Mouse (Mus musculus): ENCODE measurements at regions not wholly inside any gene's neighbourhood (a gene's known extent, or its start where the extent isn't known, plus 50 kb on each side); places are given as distances from the start of the nearest gene placed in this dataset.
A peak's percentile ranks its signal among the peaks of the same experiment; 100 is the strongest.

DNA sequence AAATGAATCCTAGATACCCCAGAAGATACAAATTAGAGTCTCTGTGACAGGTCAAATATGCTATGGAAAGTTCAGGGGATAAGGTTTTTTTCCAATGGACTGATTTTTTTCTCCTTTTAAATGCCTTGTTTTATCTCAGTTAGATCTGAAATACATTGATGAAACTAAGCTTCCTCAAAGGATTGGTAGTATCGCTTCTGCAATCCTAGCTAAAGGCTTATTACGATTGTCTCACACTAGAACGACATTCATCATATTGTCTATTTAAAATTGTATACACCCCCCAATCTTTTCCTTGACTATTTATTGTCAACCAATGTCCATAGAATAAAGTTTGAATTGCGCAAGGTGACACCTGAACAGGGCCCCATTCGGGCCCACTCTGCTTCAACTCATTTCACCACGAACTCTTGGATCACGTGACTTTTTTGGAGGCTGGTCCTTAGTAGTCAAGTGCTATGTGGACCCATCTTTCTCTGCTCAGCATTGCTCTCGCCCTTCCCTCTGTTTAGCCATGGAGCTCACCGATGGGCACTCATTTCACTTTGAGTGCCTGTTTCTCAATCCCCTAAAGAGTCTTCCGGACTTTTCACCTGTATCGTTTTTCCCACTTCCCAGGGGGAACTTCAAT lies 85.6 kb upstream of the Ednrb start:
- no peak for DNase-seq

- peak; percentile 26 for DNase-seq
These were observed 85.0 kb upstream of the Ednrb start for GRCm38 (mm10) chr14:103929155-103929729.

GRCm38 (mm10) chr14:103920169-103920568 lies 76.0 kb upstream of the Ednrb start:
- DNase-seq: no peak

- DNase-seq: no peak
These were observed 75.2 kb upstream of the Ednrb start for GRCm38 (mm10) chr14:103919380-103919779.

- DNase-seq: no peak
These were observed 69.3 kb upstream of the Ednrb start for GRCm38 (mm10) chr14:103913453-103913852.

GRCm38 (mm10) chr14:103911707-103912106 lies 67.5 kb upstream of the Ednrb start:
- no peak for DNase-seq

- DNase-seq: no peak
These were observed 67.1 kb upstream of the Ednrb start for GRCm38 (mm10) chr14:103911280-103911679.

DNA sequence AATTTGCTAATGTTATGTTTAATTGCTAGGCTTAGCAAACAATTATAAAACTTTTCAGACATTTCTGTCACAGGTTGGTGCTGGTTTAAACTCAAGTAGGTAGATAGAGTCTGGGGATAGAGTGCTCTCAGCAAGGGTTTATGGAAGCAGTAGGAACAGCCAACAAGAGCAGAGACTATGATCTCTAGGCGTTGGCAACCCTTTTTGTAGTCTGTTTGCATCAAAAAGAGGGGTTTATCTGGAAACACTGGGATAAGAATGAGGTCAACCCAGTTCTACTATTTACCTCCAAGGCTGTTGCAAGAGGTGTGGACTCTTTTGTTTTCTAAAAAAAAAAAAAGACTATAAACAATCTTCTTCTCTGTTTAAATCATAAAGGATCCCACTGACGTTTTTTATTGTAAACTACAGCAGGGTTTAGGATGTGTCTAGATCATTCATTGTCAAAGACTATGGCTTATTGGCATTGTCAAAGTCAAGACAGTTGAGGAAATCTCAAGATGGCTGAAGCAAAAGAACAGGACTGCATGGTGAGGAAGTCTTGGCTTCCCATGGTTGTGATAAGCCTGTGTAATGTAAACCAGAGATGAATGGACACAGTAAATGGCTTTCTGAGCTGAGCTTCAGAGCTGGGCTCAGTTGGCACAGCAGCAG lies 62.3 kb upstream of the Ednrb start:
- no peak for DNase-seq

DNA sequence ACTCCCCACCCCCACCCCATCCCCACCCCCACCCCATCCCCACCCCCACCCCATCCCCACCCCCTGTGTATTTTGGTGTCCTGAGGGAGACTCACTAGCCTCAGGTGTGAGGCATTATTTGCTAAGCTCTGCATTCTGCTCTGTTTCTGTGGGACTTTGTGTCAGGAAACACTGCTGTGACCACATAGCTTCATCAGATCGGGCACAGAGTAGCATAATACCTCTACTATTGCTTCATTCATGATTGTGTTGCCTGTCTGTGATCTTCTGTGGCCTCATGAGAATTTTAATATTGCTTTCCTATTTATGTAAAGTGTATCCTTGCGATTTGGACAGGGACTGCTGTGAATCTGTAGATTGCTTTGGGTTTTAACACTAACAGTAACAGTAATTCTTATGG lies 56.6 kb upstream of the Ednrb start:
- no peak for DNase-seq

DNA sequence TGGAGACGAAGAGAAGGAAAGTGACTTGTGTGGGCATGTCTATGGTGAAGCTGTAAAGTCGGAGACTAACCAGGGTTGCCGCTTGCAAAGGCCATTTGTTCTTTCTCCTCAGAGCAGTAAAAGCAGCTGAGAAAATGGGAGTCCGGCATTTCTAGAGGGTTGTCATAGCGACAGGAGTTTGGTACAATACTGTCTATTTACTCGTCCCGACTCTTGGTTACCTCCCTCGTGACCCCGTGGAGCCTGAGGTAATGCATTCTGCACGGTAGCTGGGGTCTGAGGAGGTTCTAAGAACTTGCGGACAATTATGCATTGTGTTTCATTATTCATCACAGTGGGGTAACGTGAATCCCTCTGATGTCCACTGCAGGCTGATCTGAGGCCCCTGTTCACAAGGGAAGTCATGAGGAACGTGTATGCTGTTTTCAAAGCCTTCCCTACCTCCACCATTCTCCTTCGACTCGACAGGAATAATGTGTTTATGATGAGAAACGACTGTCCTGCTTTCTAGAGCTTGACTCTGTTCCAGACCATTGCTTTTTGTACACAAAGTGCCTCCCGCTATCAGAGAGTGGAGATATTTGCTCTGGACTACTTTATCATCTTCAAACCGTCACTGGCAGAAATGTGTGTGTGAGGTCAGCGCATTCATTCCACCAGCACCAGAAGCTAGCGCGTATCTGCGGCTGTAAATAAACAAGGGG lies 55.1 kb upstream of the Ednrb start:
- peak; percentile 32 for DNase-seq

DNA sequence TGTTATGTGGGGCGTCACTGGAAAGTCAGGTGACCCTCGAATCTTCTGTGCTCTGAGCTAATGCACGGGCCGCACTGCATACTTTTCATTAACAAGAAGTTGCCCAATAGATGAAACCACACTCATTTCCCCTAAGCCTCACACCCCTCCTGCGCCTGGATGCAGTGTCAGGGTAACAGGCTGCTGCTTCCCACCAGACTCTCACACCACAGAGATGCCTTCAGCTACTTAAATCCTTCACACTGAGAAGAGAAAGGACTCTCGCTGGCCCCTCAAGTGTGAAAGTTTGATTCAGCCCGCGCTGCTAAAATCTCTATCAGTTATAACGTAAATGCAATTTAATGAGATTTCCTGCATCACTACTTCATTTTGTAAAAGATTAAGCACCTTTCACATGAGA lies 54.5 kb upstream of the Ednrb start:
- DNase-seq: peak; percentile 16

- no peak for DNase-seq
These were observed 51.1 kb upstream of the Ednrb start for GRCm38 (mm10) chr14:103895261-103895660.
